28 mouse cellular contexts compared by ENCODE assay signal in genomic region chr8:122469965-122470364, GRCm38 (mm10). TPM values are rescaled to one million over a fixed set of nuclear protein-coding genes. Genes with fewer than 3 reads are reported as not detected.
DNase-seq lines count a peak whose midpoint lies in the region; ATAC-seq lines count a peak whose summit lies in the region.
"Had no signal": no experiment of that assay in that cellular context is flagged by ENCODE, and none has a peak within 500 bp of the region (broad histone marks: within the 10 kb centered on the region; RNA-seq: fewer than 3 reads in every experiment).

No protein-coding gene starts in this region.

- H3K4me1 ChIP-seq in heart, embryonic 16.5 days (ENCODE audit: control insufficient read depth, insufficient read depth, low read length), result peaks cover 14% of the 10 kb centered on the region

- ATAC-seq in heart, embryonic 16.5 days (replicated peaks; ENCODE audit: extremely low read depth, insufficient read depth, low FRiP score), result peak; percentile 21; the same call in 1 of the 2 replicates
- peak; percentile 27 for ATAC-seq in megakaryocyte progenitor cell, adult 5-6 weeks (replicated peaks; ENCODE audit: poor library complexity)
- ATAC-seq: CD4-positive, CD25-positive, alpha-beta regulatory T cell, adult 4 months; liver, postnatal 0 days; lung, postnatal 0 days had no signal

- no peak overlapping the region for H3K9ac ChIP-seq in heart, embryonic 16.5 days (ENCODE audit: low read length)
- H3K9ac ChIP-seq: embryonic facial prominence, embryonic 12.5 days; forebrain, embryonic 12.5 days; heart, embryonic 13.5 days; hindbrain, embryonic 15.5 days; liver, postnatal 0 days had no signal

- no peaks in the 10 kb centered on the region for H3K27me3 ChIP-seq in heart, embryonic 16.5 days (ENCODE audit: control insufficient read depth, insufficient read depth, low read length)
- H3K27me3 ChIP-seq: embryonic facial prominence, embryonic 12.5 days; forebrain, embryonic 12.5 days; heart, embryonic 13.5 days; hindbrain, embryonic 15.5 days had no signal

- no peak overlapping the region; the same call in 1 of the 2 replicates for H3K27ac ChIP-seq in heart, embryonic 16.5 days (ENCODE audit: low read length)
- H3K27ac ChIP-seq: embryonic facial prominence, embryonic 12.5 days; forebrain, embryonic 12.5 days; heart, embryonic 13.5 days; hindbrain, embryonic 15.5 days; layer of hippocampus, adult 2 months; macrophage had no signal

- H3K36me3 ChIP-seq in heart, embryonic 16.5 days (ENCODE audit: control insufficient read depth, insufficient read depth), result peaks cover 17% of the 10 kb centered on the region

- no peak for DNase-seq in heart, adult 8-10 months (ENCODE audit: low spot score)
- DNase-seq in T-cell, adult 2 months (ENCODE audit: low spot score), result peak; percentile 44
- peak; percentile 94 for DNase-seq in thymus, postnatal 14 days
- no peak for DNase-seq in gastrocnemius, postnatal 4 days (ENCODE audit: low spot score in 2 of 2)
- no peak for DNase-seq in embryo, embryonic 10 days (ENCODE audit: low spot score)
- no peak for DNase-seq in kidney, postnatal 4 days
- DNase-seq: adrenal gland, adult 8-10 months; cerebellum, adult 2 months; heart, postnatal 36 days; kidney, postnatal 14 days; liver, postnatal 0 days had no signal

- H3K4me3 ChIP-seq in heart, embryonic 16.5 days (ENCODE audit: low read length), result no peak overlapping the region
- H3K4me3 ChIP-seq: embryonic facial prominence, embryonic 12.5 days; erythroblast, embryonic 14.5 days; forebrain, embryonic 12.5 days; heart, embryonic 13.5 days; hindbrain, embryonic 15.5 days; layer of hippocampus, adult 2 months had no signal

- H3K9me3 ChIP-seq in heart, embryonic 16.5 days (replicated peaks; ENCODE audit: control insufficient read depth, low read length), result no peaks in the 10 kb centered on the region
- H3K9me3 ChIP-seq: embryonic facial prominence, embryonic 12.5 days; forebrain, embryonic 12.5 days; heart, embryonic 13.5 days; hindbrain, embryonic 15.5 days had no signal

- no peak overlapping the region for H3K4me2 ChIP-seq in heart, embryonic 16.5 days (ENCODE audit: low read depth, low read length)
- H3K4me2 ChIP-seq: embryonic facial prominence, embryonic 12.5 days; forebrain, embryonic 12.5 days; heart, embryonic 13.5 days; hindbrain, embryonic 15.5 days; midbrain, embryonic 11.5 days had no signal

- WGBS in heart, embryonic 16.5 days, result 86% methylated on average over 10 of the region's 10 CpGs

RNA-seq across cellular contexts. Expression of gene Rnf166, which starts 5.9 kb away (rescaled TPM):
- 42.1 and 48.6 TPM in 2 replicates for polyA plus RNA-seq in heart, embryonic 16.5 days (2015; fragmentation: Nextera tagmentation; extraction: Ambion mirVana)
- total RNA-seq in heart, adult 8-10 months (2022), result 10 to 100 TPM; 38.4 to 68.1 (median 57.1) TPM
- total RNA-seq in megakaryocyte progenitor cell, adult 5-6 weeks (2015), result 26.6 and 33.3 TPM in 2 replicates
- total RNA-seq in megakaryocyte progenitor cell, adult 5-6 weeks (2017), result 32.8 and 33.2 TPM in 2 replicates
- 10 to 100 TPM; 36.9 to 40.1 TPM for total RNA-seq in gastrocnemius, postnatal 4 days (2021)

RNA-seq across cellular contexts. Expression of gene Ctu2, which starts 6.0 kb away (rescaled TPM):
- polyA plus RNA-seq in heart, embryonic 16.5 days (2015; fragmentation: Nextera tagmentation; extraction: Ambion mirVana), result 25.2 and 27.8 TPM in 2 replicates
- 10 to 100 TPM in 1 of 4 experiments, 1 to 10 TPM in 3; 5.0 to 12.4 (median 7.7) TPM for total RNA-seq in heart, adult 8-10 months (2022)
- total RNA-seq in megakaryocyte progenitor cell, adult 5-6 weeks (2015), result 17.3 and 26.8 TPM in 2 replicates
- total RNA-seq in megakaryocyte progenitor cell, adult 5-6 weeks (2017), result 11.2 and 14.9 TPM in 2 replicates
- total RNA-seq in gastrocnemius, postnatal 4 days (2021), result 10 to 100 TPM; 18.3 to 18.9 TPM

RNA-seq across cellular contexts. Expression of gene Snai3, which starts 9.4 kb away (rescaled TPM):
- 2.8 and 3.6 TPM in 2 replicates for polyA plus RNA-seq in heart, embryonic 16.5 days (2015; fragmentation: Nextera tagmentation; extraction: Ambion mirVana)
- total RNA-seq in heart, adult 8-10 months (2022), result 10 to 100 TPM in 2 of 4 experiments, 1 to 10 TPM in 2; 2.7 to 14.4 (median 8.2) TPM
- total RNA-seq in megakaryocyte progenitor cell, adult 5-6 weeks (2015), result 0.30 TPM in 1 of 2 replicates, not detected in the other
- total RNA-seq in megakaryocyte progenitor cell, adult 5-6 weeks (2017), result not detected in 2 replicates
- 1 to 10 TPM; 4.9 to 7.7 TPM for total RNA-seq in gastrocnemius, postnatal 4 days (2021)
- total RNA-seq: adrenal gland, adult 8-10 months; layer of hippocampus, adult 2 months; layer of hippocampus, postnatal 25 days; liver, adult 2 months; midbrain, postnatal 0 days had no signal
- polyA plus RNA-seq: erythroblast, embryonic 14.5 days; forebrain, embryonic 12.5 days; hindbrain, embryonic 15.5 days; limb, embryonic 11.5 days; macrophage; midbrain, embryonic 11.5 days; midbrain, postnatal 0 days; neural tube, embryonic 14.5 days had no signal

RNA-seq across cellular contexts. Expression of gene Mvd, which starts 26.7 kb away (rescaled TPM):
- polyA plus RNA-seq in heart, embryonic 16.5 days (2015; fragmentation: Nextera tagmentation; extraction: Ambion mirVana), result 15.9 and 16.1 TPM in 2 replicates
- 1 to 10 TPM; 3.9 to 5.6 (median 4.9) TPM for total RNA-seq in heart, adult 8-10 months (2022)
- 3.4 and 3.8 TPM in 2 replicates for total RNA-seq in megakaryocyte progenitor cell, adult 5-6 weeks (2015)
- 3.2 and 5.6 TPM in 2 replicates for total RNA-seq in megakaryocyte progenitor cell, adult 5-6 weeks (2017)
- 10 to 100 TPM; 14.7 to 18.4 TPM for total RNA-seq in gastrocnemius, postnatal 4 days (2021)

RNA-seq across cellular contexts. Expression of gene Cyba, which starts 37.2 kb away (rescaled TPM):
- 170 and 202 TPM in 2 replicates for polyA plus RNA-seq in heart, embryonic 16.5 days (2015; fragmentation: Nextera tagmentation; extraction: Ambion mirVana)
- 10 to 100 TPM; 39.2 to 50.2 (median 44.5) TPM for total RNA-seq in heart, adult 8-10 months (2022)
- 123 and 166 TPM in 2 replicates for total RNA-seq in megakaryocyte progenitor cell, adult 5-6 weeks (2015)
- total RNA-seq in megakaryocyte progenitor cell, adult 5-6 weeks (2017), result 94.4 and 117 TPM in 2 replicates
- total RNA-seq in gastrocnemius, postnatal 4 days (2021), result 10 to 100 TPM; 51.7 to 64.2 TPM

Comparison
In these comparisons a context has a peak if more than half of its experiments do, and no peak if none do; other contexts are left out.
1. DNase-seq: peak in T-cell, adult 2 months (single experiment) and thymus, postnatal 14 days (single experiment); none in heart, adult 8-10 months (single experiment), gastrocnemius, postnatal 4 days (0 of 2), embryo, embryonic 10 days (single experiment) and kidney, postnatal 4 days (0 of 2).